Mouse (Mus musculus) heart, embryonic 14.5 days (tissue): ENCODE measurements at regions not wholly inside any gene's neighbourhood (a gene's known extent, or its start where the extent isn't known, plus 50 kb on each side); places are given as distances from the start of the nearest gene placed in this dataset.

ENCODE experiments used
- ATAC-seq: fragments of 200-750 bp; cut with Nextera tagmentation; 2 replicates; pipeline ENCODE4 v1.8.0; 2017; ENCODE audit warnings: low read depth, moderate TSS enrichment; ENCODE audit not compliant: insufficient number of reproducible peaks, insufficient read depth, low FRiP score
- H3K27ac ChIP-seq, 2 experiments: fragments of 200-500 bp in 1 of 2; fragments of 300-500 bp in 1 of 2; sonication (generic) in 1 of 2; replicated peaks in 1 of 2; 2 replicates each; pipeline ENCODE4 v1.5.1; 2012 to 2014; ENCODE audit warnings: low read depth in 2 of 2, low read length in 2 of 2, control low read depth in 1 of 2, mild to moderate bottlenecking in 1 of 2, mixed read lengths in 1 of 2; ENCODE audit not compliant: control insufficient read depth in 1 of 2, insufficient read depth in 1 of 2
- H3K27me3 ChIP-seq: fragments of 300-500 bp; sonication (generic); 2 replicates; pipeline ENCODE4 v1.6.1; 2014; ENCODE audit warnings: mild to moderate bottlenecking, low read length, control low read depth; ENCODE audit not compliant: control insufficient read depth, insufficient read depth
- H3K36me3 ChIP-seq: fragments of 300-500 bp; sonication (generic); 2 replicates; pipeline ENCODE4 v1.6.1; 2014; ENCODE audit warnings: mild to moderate bottlenecking, control low read depth, low read length, mixed read lengths; ENCODE audit not compliant: control insufficient read depth, insufficient read depth
- H3K4me1 ChIP-seq, 2 experiments: fragments of 200-500 bp in 1 of 2; fragments of 300-500 bp in 1 of 2; sonication (generic) in 1 of 2; 2 replicates each; pipeline ENCODE4 v1.6.1; 2012 to 2014; ENCODE audit warnings: low read length in 2 of 2, control low read depth in 1 of 2, mixed read lengths in 1 of 2; ENCODE audit not compliant: control insufficient read depth in 2 of 2, insufficient read depth in 2 of 2
- H3K4me2 ChIP-seq: fragments of 300-500 bp; sonication (generic); 2 replicates; pipeline ENCODE4 v1.6.1; 2014; ENCODE audit warnings: mild to moderate bottlenecking, low read length
- H3K4me3 ChIP-seq, 2 experiments: fragments of 200-500 bp in 1 of 2; fragments of 300-500 bp in 1 of 2; sonication (generic) in 1 of 2; 2 replicates each; pipeline ENCODE4 v1.5.1; 2012 to 2014; ENCODE audit warnings: low read length in 2 of 2, mild to moderate bottlenecking in 2 of 2, control low read depth in 1 of 2, low read depth in 1 of 2, moderate library complexity in 1 of 2; ENCODE audit not compliant: control insufficient read depth in 1 of 2, insufficient read depth in 1 of 2
- H3K9ac ChIP-seq: fragments of 300-500 bp; sonication (generic); 2 replicates; pipeline ENCODE4 v1.6.1; 2014; ENCODE audit warnings: mild to moderate bottlenecking, low read length
- H3K9me3 ChIP-seq: fragments of 300-500 bp; sonication (generic); 2 replicates; pipeline ENCODE4 v1.6.1; 2016; ENCODE audit warnings: low read length, control low read depth; ENCODE audit not compliant: control insufficient read depth
- WGBS: fragments of 180-500 bp; shearing (Covaris S2); extraction: QIAGEN DNeasy Blood & Tissue Kit; methylation state at CpG from one replicate; pipeline ENCODE4 v1.1.7; 2014; 5-methylcytosine and 5-hydroxymethylcytosine counted together

- H3K27me3 ChIP-seq: no peaks in the 10 kb centered on the region
- no peak overlapping the region for H3K4me2 ChIP-seq
- no peak overlapping the region for H3K27ac ChIP-seq
- peaks cover 8 to 24% of the 10 kb centered on the region in 2 experiments for H3K4me1 ChIP-seq
- H3K36me3 ChIP-seq: no peaks in the 10 kb centered on the region
- 75% methylated on average over 1 of the region's 1 CpGs for WGBS
- no peak overlapping the region for H3K4me3 ChIP-seq
- no peak overlapping the region for H3K9ac ChIP-seq
- ATAC-seq: no peak
- H3K9me3 ChIP-seq: no peaks in the 10 kb centered on the region
Measured at GRCm38 (mm10) chr15:11746754-11747153, 160.3 kb downstream of the Npr3 start.

- H3K4me3 ChIP-seq: no peak overlapping the region
- WGBS: 56% methylated on average over 9 of the region's 9 CpGs
- no peaks in the 10 kb centered on the region for H3K36me3 ChIP-seq
- peaks cover 9 to 24% of the 10 kb centered on the region in 2 experiments for H3K4me1 ChIP-seq
- no peak overlapping the region for H3K9ac ChIP-seq
- H3K27ac ChIP-seq: peak overlapping the region; percentile 59 to 76
- ATAC-seq: no peak
- H3K9me3 ChIP-seq: no peaks in the 10 kb centered on the region
- no peak overlapping the region for H3K4me2 ChIP-seq
- H3K27me3 ChIP-seq: no peaks in the 10 kb centered on the region
Measured at GRCm38 (mm10) chr15:11745629-11746372, 161.3 kb downstream of the Npr3 start.

GRCm38 (mm10) chr15:11744903-11745302, 162.2 kb downstream of the Npr3 start:
- 12% methylated on average over 5 of the region's 5 CpGs for WGBS
- no peak overlapping the region for H3K4me3 ChIP-seq
- no peaks in the 10 kb centered on the region for H3K36me3 ChIP-seq
- no peak overlapping the region for H3K4me2 ChIP-seq
- no peaks in the 10 kb centered on the region for H3K27me3 ChIP-seq
- no peak overlapping the region for H3K9ac ChIP-seq
- peaks cover 9 to 24% of the 10 kb centered on the region in 2 experiments for H3K4me1 ChIP-seq
- no peaks in the 10 kb centered on the region for H3K9me3 ChIP-seq
- H3K27ac ChIP-seq: peak overlapping the region; percentile 52 to 76
- no peak for ATAC-seq

- no peak for ATAC-seq
- Histone ChIP-seq H3K9me3 (no peaks in the 10 kb centered on the region), H3K27me3 (no peaks in the 10 kb centered on the region), H3K9ac (no peak overlapping the region), H3K4me3 (no peak overlapping the region), H3K4me1 (peaks cover 9 to 24% of the 10 kb centered on the region in 2 experiments), H3K36me3 (no peaks in the 10 kb centered on the region), H3K27ac (peak overlapping the region in 1 of 2 experiments; percentile 76; a peak in 2 of 4 replicates), H3K4me2 (no peak overlapping the region)
- WGBS: 76% methylated on average over 2 of the region's 2 CpGs
Measured at GRCm38 (mm10) chr15:11744296-11744695, 162.8 kb downstream of the Npr3 start.

- Histone ChIP-seq H3K4me2 (no peak overlapping the region), H3K4me3 (no peak overlapping the region), H3K9ac (no peak overlapping the region), H3K27me3 (no peaks in the 10 kb centered on the region), H3K27ac (no peak overlapping the region), H3K9me3 (no peaks in the 10 kb centered on the region), H3K36me3 (no peaks in the 10 kb centered on the region), H3K4me1 (peaks cover 9 to 24% of the 10 kb centered on the region in 2 experiments)
- 53% methylated on average over 7 of the region's 7 CpGs for WGBS
- ATAC-seq: no peak
Measured at GRCm38 (mm10) chr15:11742820-11743219, 164.3 kb downstream of the Npr3 start.

GRCm38 (mm10) chr15:11742346-11742729, 164.7 kb downstream of the Npr3 start:
- Histone ChIP-seq H3K4me2 (peak overlapping the region; percentile 61), H3K27ac (0 out of 4 replicates have a peak overlapping the region, but pooled peaks of 1 of the 2 experiments have one; percentile 1), H3K9ac (peak overlapping the region; percentile 4; the same call in 1 of the 2 replicates), H3K9me3 (no peaks in the 10 kb centered on the region), H3K36me3 (no peaks in the 10 kb centered on the region), H3K4me1 (peaks cover 9 to 24% of the 10 kb centered on the region in 2 experiments), H3K27me3 (no peaks in the 10 kb centered on the region), H3K4me3 (peak overlapping the region in 1 of 2 experiments; percentile 11; a peak in 1 of 4 replicates)
- WGBS: 10% methylated on average over 6 of the region's 6 CpGs
- 0 out of 2 replicates have a peak, but pooled peaks have one; percentile 47 for ATAC-seq

- H3K9me3 ChIP-seq: no peaks in the 10 kb centered on the region
- WGBS: 22% methylated on average over 18 of the region's 18 CpGs
- H3K27me3 ChIP-seq: no peaks in the 10 kb centered on the region
- H3K36me3 ChIP-seq: no peaks in the 10 kb centered on the region
- no peak for ATAC-seq
- H3K9ac ChIP-seq: peak overlapping the region; percentile 4; the same call in 1 of the 2 replicates
- H3K4me2 ChIP-seq: peak overlapping the region; percentile 61
- H3K4me1 ChIP-seq: peaks cover 9 to 24% of the 10 kb centered on the region in 2 experiments
- peak overlapping the region; percentile 11 to 19; a peak in 3 of 4 replicates for H3K4me3 ChIP-seq
- H3K27ac ChIP-seq: 0 out of 4 replicates have a peak overlapping the region, but pooled peaks of 1 of the 2 experiments have one; percentile 1
Measured at GRCm38 (mm10) chr15:11741598-11742345, 165.3 kb downstream of the Npr3 start.
